Mouse (Mus musculus): ENCODE results near the gene Srgap3. TPM values are rescaled to one million over a fixed set of nuclear protein-coding genes. Genes with fewer than 3 reads are reported as not detected.
A peak's percentile ranks its signal among the peaks of the same experiment; 100 is the strongest.

The Srgap3 gene
- polyA plus RNA-seq, 1 experiment from 2014 or later, result 0.35 TPM

GRCm38 (mm10) chr6:112700392-112700791 is 246.7 kb downstream of the Srgap3 start:
- H3K9ac ChIP-seq (replicated peaks; ENCODE audit: low read depth), result no peak overlapping the region
- H3K9me3 ChIP-seq (ENCODE audit: low read length), result no peaks in the 10 kb centered on the region
- no peaks in the 10 kb centered on the region; the same call in 1 of the 2 replicates for H3K4me1 ChIP-seq (ENCODE audit: insufficient read depth, low read depth, low read length)
- peak; percentile 90 for TF ChIP-seq CTCF (IDR thresholded peaks at IDR 0.05)
- no peak for TF ChIP-seq EP300 (IDR thresholded peaks at IDR 0.05)
- ATAC-seq, result no peak
- H3K27ac ChIP-seq (ENCODE audit: low read length), result no peak overlapping the region
- H3K4me2 ChIP-seq (replicated peaks; ENCODE audit: low read depth, low read length), result no peak overlapping the region
- H3K27me3 ChIP-seq (replicated peaks; ENCODE audit: insufficient read depth, low read length), result no peaks in the 10 kb centered on the region
- DNase-seq (ENCODE audit: low spot score), result peak; percentile 68
- no peaks in the 10 kb centered on the region for H3K36me3 ChIP-seq (ENCODE audit: insufficient read depth, low read length)
- no peak overlapping the region for H3K4me3 ChIP-seq (ENCODE audit: low read depth, low read length)
- 0% methylated on average over 1 of the region's 1 CpGs for WGBS

GRCm38 (mm10) chr6:112699115-112699514 is 248.0 kb downstream of the Srgap3 start:
- H3K4me3 ChIP-seq (ENCODE audit: low read depth, low read length), result no peak overlapping the region
- no peaks in the 10 kb centered on the region for H3K9me3 ChIP-seq (ENCODE audit: low read length)
- DNase-seq (ENCODE audit: low spot score), result no peak
- H3K36me3 ChIP-seq (ENCODE audit: insufficient read depth, low read length), result no peaks in the 10 kb centered on the region
- H3K27me3 ChIP-seq (replicated peaks; ENCODE audit: insufficient read depth, low read length), result no peaks in the 10 kb centered on the region
- 52% methylated on average over 1 of the region's 1 CpGs for WGBS
- H3K9ac ChIP-seq (replicated peaks; ENCODE audit: low read depth), result no peak overlapping the region
- no peak for ATAC-seq
- H3K27ac ChIP-seq (ENCODE audit: low read length), result no peak overlapping the region
- H3K4me1 ChIP-seq (ENCODE audit: insufficient read depth, low read depth, low read length), result no peaks in the 10 kb centered on the region; the same call in 1 of the 2 replicates
- TF ChIP-seq CTCF (IDR thresholded peaks at IDR 0.05) (no peak), EP300 (IDR thresholded peaks at IDR 0.05) (no peak)
- no peak overlapping the region for H3K4me2 ChIP-seq (replicated peaks; ENCODE audit: low read depth, low read length)

GRCm38 (mm10) chr6:112696056-112696950 is 250.8 kb downstream of the Srgap3 start, which contains the start of gene Rad18:
Gene Rad18, minus strand, starts transcription at chr6:112696686.
- WGBS, result under 1% methylated on average over 73 of the region's 77 CpGs
- TF ChIP-seq EP300 (IDR thresholded peaks at IDR 0.05), result peak; percentile 62
- TF ChIP-seq CTCF (IDR thresholded peaks at IDR 0.05), result no peak
- peak within 1 kb of the TSS; percentile 83 for H3K27ac ChIP-seq (ENCODE audit: low read length)

GRCm38 (mm10) chr6:112694492-112694891 is 252.6 kb downstream of the Srgap3 start:
- Histone ChIP-seq H3K27me3 (replicated peaks; ENCODE audit: insufficient read depth, low read length) (no peaks in the 10 kb centered on the region), H3K36me3 (ENCODE audit: insufficient read depth, low read length) (no peaks in the 10 kb centered on the region; the same call in 1 of the 2 replicates), H3K4me1 (ENCODE audit: insufficient read depth, low read depth, low read length) (no peaks in the 10 kb centered on the region; the same call in 1 of the 2 replicates), H3K4me3 (ENCODE audit: low read depth, low read length) (no peak overlapping the region), H3K9ac (replicated peaks; ENCODE audit: low read depth) (no peak overlapping the region), H3K4me2 (replicated peaks; ENCODE audit: low read depth, low read length) (no peak overlapping the region), H3K9me3 (ENCODE audit: low read length) (no peaks in the 10 kb centered on the region), H3K27ac (ENCODE audit: low read length) (no peak overlapping the region)
- DNase-seq (ENCODE audit: low spot score), result no peak
- TF ChIP-seq EP300 (IDR thresholded peaks at IDR 0.05) (no peak), CTCF (IDR thresholded peaks at IDR 0.05) (no peak)
- ATAC-seq, result no peak
- WGBS, result 88% methylated on average over 5 of the region's 5 CpGs

More at GRCm38 (mm10) chr6:112696056-112696950, 250.8 kb downstream of the Srgap3 start, which contains the start of gene Rad18:
- peak within 1 kb of the TSS; percentile 61 for H3K4me3 ChIP-seq (ENCODE audit: low read depth, low read length)
- peak; percentile 95 for ATAC-seq
- H3K36me3 ChIP-seq (ENCODE audit: insufficient read depth, low read length), result no peaks in the 10 kb centered on the region; the same call in 1 of the 2 replicates
- no peaks in the 10 kb centered on the region for H3K9me3 ChIP-seq (ENCODE audit: low read length)
- DNase-seq (ENCODE audit: low spot score), result peak; percentile 92
- peak within 1 kb of the TSS; percentile 70 for H3K4me2 ChIP-seq (replicated peaks; ENCODE audit: low read depth, low read length)
- H3K9ac ChIP-seq (replicated peaks; ENCODE audit: low read depth), result peak within 1 kb of the TSS; percentile 64
- H3K27me3 ChIP-seq (replicated peaks; ENCODE audit: insufficient read depth, low read length), result no peaks in the 10 kb centered on the region
- H3K4me1 ChIP-seq (ENCODE audit: insufficient read depth, low read depth, low read length), result no peaks in the 10 kb centered on the region; the same call in 1 of the 2 replicates

GRCm38 (mm10) chr6:112691523-112691922 is 255.5 kb downstream of the Srgap3 start:
- Histone ChIP-seq H3K4me1 (ENCODE audit: insufficient read depth, low read depth, low read length) (no peaks in the 10 kb centered on the region; the same call in 1 of the 2 replicates), H3K4me3 (ENCODE audit: low read depth, low read length) (no peak overlapping the region), H3K27me3 (replicated peaks; ENCODE audit: insufficient read depth, low read length) (no peaks in the 10 kb centered on the region), H3K9me3 (ENCODE audit: low read length) (no peaks in the 10 kb centered on the region), H3K36me3 (ENCODE audit: insufficient read depth, low read length) (no peaks in the 10 kb centered on the region; the same call in 1 of the 2 replicates), H3K4me2 (replicated peaks; ENCODE audit: low read depth, low read length) (no peak overlapping the region), H3K27ac (ENCODE audit: low read length) (no peak overlapping the region), H3K9ac (replicated peaks; ENCODE audit: low read depth) (no peak overlapping the region)
- TF ChIP-seq EP300 (IDR thresholded peaks at IDR 0.05), result no peak
- no peak for TF ChIP-seq CTCF (IDR thresholded peaks at IDR 0.05)
- DNase-seq (ENCODE audit: low spot score) (no peak), ATAC-seq (no peak)
- WGBS, result 100% methylated on average over 1 of the region's 1 CpGs

- H3K27ac ChIP-seq (ENCODE audit: low read length), result no peak overlapping the region
- ATAC-seq (peak; percentile 89), DNase-seq (ENCODE audit: low spot score) (peak; percentile 84)
- H3K36me3 ChIP-seq (ENCODE audit: insufficient read depth, low read length), result no peaks in the 10 kb centered on the region; the same call in 1 of the 2 replicates
- no peak overlapping the region for H3K4me3 ChIP-seq (ENCODE audit: low read depth, low read length)
- no peaks in the 10 kb centered on the region for H3K9me3 ChIP-seq (ENCODE audit: low read length)
- TF ChIP-seq CTCF (IDR thresholded peaks at IDR 0.05) (no peak), EP300 (IDR thresholded peaks at IDR 0.05) (0 out of 2 replicates have a peak, but pooled peaks have one; percentile 29)
- no peak overlapping the region for H3K9ac ChIP-seq (replicated peaks; ENCODE audit: low read depth)
- H3K4me2 ChIP-seq (replicated peaks; ENCODE audit: low read depth, low read length), result no peak overlapping the region
- no peaks in the 10 kb centered on the region for H3K4me1 ChIP-seq (ENCODE audit: insufficient read depth, low read depth, low read length)
- no peaks in the 10 kb centered on the region for H3K27me3 ChIP-seq (replicated peaks; ENCODE audit: insufficient read depth, low read length)
- 50% methylated on average over 3 of the region's 3 CpGs for WGBS
Observed at GRCm38 (mm10) chr6:112688033-112688432, 259.0 kb downstream of the Srgap3 start.

All from lung, postnatal 0 days (tissue).